Mouse (Mus musculus) liver, adult 2 months (tissue): ENCODE results near the gene Atp6v1g2. TPM values are rescaled to one million over a fixed set of nuclear protein-coding genes. Genes with fewer than 3 reads are reported as not detected.

Experiments used
- DNase-seq: peaks from one replicate; pipeline ENCODE4 v3.0.0-alpha.2; 2011; ENCODE audit warnings: low read depth, low spot score; ENCODE audit errors: extremely low read depth
- H3K27ac ChIP-seq: fragments of 200-500 bp; replicated peaks from 2 replicates; pipeline ENCODE4 v1.5.1; 2012; ENCODE audit warnings: low read depth, mild to moderate bottlenecking, control low read depth, inconsistent platforms, low read length; ENCODE audit not compliant: insufficient read depth
- H3K27me3 ChIP-seq: fragments of 200-500 bp; 2 replicates; pipeline ENCODE4 v1.6.1; 2012; ENCODE audit warnings: mild to moderate bottlenecking, moderate library complexity, low read length, inconsistent platforms; ENCODE audit not compliant: control insufficient read depth, insufficient read depth
- H3K36me3 ChIP-seq: fragments of 200-500 bp; 2 replicates; pipeline ENCODE4 v1.6.1; 2012; ENCODE audit warnings: low read length, inconsistent platforms; ENCODE audit not compliant: control insufficient read depth, insufficient read depth
- H3K4me1 ChIP-seq: fragments of 200-500 bp; 2 replicates; pipeline ENCODE4 v1.6.1; 2011; ENCODE audit warnings: low read length; ENCODE audit not compliant: control insufficient read depth, insufficient read depth
- H3K4me3 ChIP-seq: fragments of 200-500 bp; 2 replicates; pipeline ENCODE4 v1.5.1; 2011; ENCODE audit warnings: low read depth, mild to moderate bottlenecking, control low read depth, low read length, moderate library complexity; ENCODE audit not compliant: insufficient read depth
- H3K79me2 ChIP-seq: fragments of 200-500 bp; 2 replicates; pipeline ENCODE4 v1.6.1; 2012; ENCODE audit warnings: inconsistent platforms, mild to moderate bottlenecking, low read length, moderate library complexity; ENCODE audit not compliant: control insufficient read depth, insufficient read depth
- H3K9ac ChIP-seq: fragments of 200-500 bp; 2 replicates; pipeline ENCODE4 v1.6.1; 2012; ENCODE audit warnings: low read depth, mild to moderate bottlenecking, control low read depth, inconsistent platforms, low read length
- CTCF ChIP-seq: fragments of 200-500 bp; IDR thresholded peaks from 2 replicates; pipeline ENCODE4 v1.5.1; 2011; ENCODE audit warnings: low read depth, low read length, control low read depth
- POLR2A ChIP-seq: fragments of 200-500 bp; IDR thresholded peaks from 2 replicates; pipeline ENCODE4 v1.6.1; 2011; ENCODE audit warnings: low read length, control low read depth; ENCODE audit not compliant: insufficient read depth; ENCODE audit errors: extremely low read depth
- WGBS: fragments of 180-500 bp; shearing (Covaris S2); methylation state at CpG from one replicate; pipeline ENCODE4 v1.1.7; 2018; 5-methylcytosine and 5-hydroxymethylcytosine counted together
- polyA plus RNA-seq: library from polyadenylated mRNA; depleted of rRNA; stranded (reverse); fragments of >200 nt; gene quantifications from 2 replicates; pipeline ENCODE4 v1.2.3, GENCODE M21; 2012
- total RNA-seq: library from RNA; depleted of rRNA; stranded (reverse); fragments of >200 nt; gene quantifications from 2 replicates; pipeline ENCODE4 v1.2.3, GENCODE M21; 2014

Gene Atp6v1g2
- total and polyA plus RNA-seq, 2 experiments = 0.28 to 1.6 TPM

GRCm38 (mm10) chr17:35205380-35205769, 28.1 kb upstream of the Atp6v1g2 start:
- H3K27me3 ChIP-seq = no peaks in the 10 kb centered on the region
- no peak for TF ChIP-seq POLR2A
- no peak for TF ChIP-seq CTCF
- no peak for DNase-seq

GRCm38 (mm10) chr17:35209785-35210535, 23.5 kb upstream of the Atp6v1g2 start:
- no peak for DNase-seq
- Histone ChIP-seq H3K9ac (no peak overlapping the region), H3K27me3 (no peaks in the 10 kb centered on the region), H3K36me3 (no peaks in the 10 kb centered on the region), H3K4me3 (no peak overlapping the region), H3K27ac (peak overlapping the region; percentile 4; the same call in 1 of the 2 replicates), H3K79me2 (no peaks in the 10 kb centered on the region), H3K4me1 (no peaks in the 10 kb centered on the region)
- WGBS = 68% methylated on average over 12 of the region's 12 CpGs
- no peak for TF ChIP-seq CTCF
- no peak for TF ChIP-seq POLR2A

More at GRCm38 (mm10) chr17:35205380-35205769, 28.1 kb upstream of the Atp6v1g2 start:
- H3K27ac ChIP-seq = no peak overlapping the region
- no peak overlapping the region for H3K9ac ChIP-seq
- WGBS = 76% methylated on average over 10 of the region's 10 CpGs
- H3K79me2 ChIP-seq = no peaks in the 10 kb centered on the region
- H3K36me3 ChIP-seq = no peaks in the 10 kb centered on the region
- no peak overlapping the region for H3K4me3 ChIP-seq
- H3K4me1 ChIP-seq = no peaks in the 10 kb centered on the region

DNA sequence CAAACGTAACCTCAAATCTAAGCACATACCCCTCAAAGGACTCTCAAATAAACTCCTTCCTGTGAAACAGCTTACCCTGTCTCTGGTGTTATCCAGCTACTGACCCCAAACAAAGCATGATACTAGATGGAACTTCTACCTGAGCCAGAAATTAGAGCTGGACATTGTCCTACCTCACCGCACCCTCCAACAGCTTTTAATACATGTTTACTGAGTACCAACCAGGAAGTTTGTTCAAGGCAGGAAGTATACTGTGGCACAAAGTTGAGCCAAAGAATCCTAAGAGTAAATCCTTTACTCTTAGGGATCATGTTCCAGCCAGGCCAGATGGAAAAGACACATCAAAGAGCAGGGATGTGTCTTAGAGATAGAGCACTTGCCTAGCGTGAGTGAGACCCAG, 22.9 kb upstream of the Atp6v1g2 start:
- WGBS = 58% methylated on average over 3 of the region's 3 CpGs
- no peak for DNase-seq
- TF ChIP-seq POLR2A (no peak), CTCF (no peak)
- H3K9ac ChIP-seq = no peak overlapping the region
- no peak overlapping the region for H3K4me3 ChIP-seq
- no peaks in the 10 kb centered on the region for H3K27me3 ChIP-seq
- no peaks in the 10 kb centered on the region for H3K4me1 ChIP-seq
- H3K27ac ChIP-seq = no peak overlapping the region
- no peaks in the 10 kb centered on the region for H3K36me3 ChIP-seq
- no peaks in the 10 kb centered on the region for H3K79me2 ChIP-seq

DNA sequence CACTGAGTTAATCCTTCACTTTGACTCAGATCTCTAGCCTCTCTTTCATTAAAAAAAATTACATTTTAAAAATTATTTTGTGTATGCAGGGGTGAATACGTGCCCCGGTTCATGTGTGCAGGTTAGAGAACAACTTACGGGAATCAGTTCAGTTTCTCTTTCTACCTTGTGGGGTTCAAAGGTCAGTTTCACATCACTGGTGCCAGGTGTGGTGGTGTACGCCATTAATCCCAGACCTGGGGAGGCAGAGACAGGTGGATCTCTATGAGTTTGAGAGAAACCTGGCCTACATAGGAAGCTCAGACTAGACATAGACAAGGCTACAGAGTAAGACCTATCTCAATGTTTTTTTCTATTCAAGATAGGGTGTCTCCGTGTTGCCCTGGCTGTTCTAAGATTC, 20.4 kb upstream of the Atp6v1g2 start:
- H3K79me2 ChIP-seq = no peaks in the 10 kb centered on the region
- H3K36me3 ChIP-seq = no peaks in the 10 kb centered on the region
- no peaks in the 10 kb centered on the region for H3K4me1 ChIP-seq
- H3K4me3 ChIP-seq = no peak overlapping the region
- WGBS = 32% methylated on average over 5 of the region's 5 CpGs
- H3K9ac ChIP-seq = no peak overlapping the region
- TF ChIP-seq CTCF = no peak
- TF ChIP-seq POLR2A = no peak
- peak; percentile 52 for DNase-seq
- H3K27me3 ChIP-seq = no peaks in the 10 kb centered on the region
- no peak overlapping the region for H3K27ac ChIP-seq

GRCm38 (mm10) chr17:35218516-35219193, 14.8 kb upstream of the Atp6v1g2 start:
- no peak for DNase-seq
- H3K4me1 ChIP-seq = peaks cover 6% of the 10 kb centered on the region
- H3K27me3 ChIP-seq = no peaks in the 10 kb centered on the region
- H3K9ac ChIP-seq = no peak overlapping the region
- H3K36me3 ChIP-seq = no peaks in the 10 kb centered on the region
- no peak for TF ChIP-seq POLR2A
- TF ChIP-seq CTCF = no peak
- H3K4me3 ChIP-seq = no peak overlapping the region
- 73% methylated on average over 18 of the region's 18 CpGs for WGBS
- H3K79me2 ChIP-seq = no peaks in the 10 kb centered on the region
- H3K27ac ChIP-seq = peak overlapping the region; percentile 68

DNA sequence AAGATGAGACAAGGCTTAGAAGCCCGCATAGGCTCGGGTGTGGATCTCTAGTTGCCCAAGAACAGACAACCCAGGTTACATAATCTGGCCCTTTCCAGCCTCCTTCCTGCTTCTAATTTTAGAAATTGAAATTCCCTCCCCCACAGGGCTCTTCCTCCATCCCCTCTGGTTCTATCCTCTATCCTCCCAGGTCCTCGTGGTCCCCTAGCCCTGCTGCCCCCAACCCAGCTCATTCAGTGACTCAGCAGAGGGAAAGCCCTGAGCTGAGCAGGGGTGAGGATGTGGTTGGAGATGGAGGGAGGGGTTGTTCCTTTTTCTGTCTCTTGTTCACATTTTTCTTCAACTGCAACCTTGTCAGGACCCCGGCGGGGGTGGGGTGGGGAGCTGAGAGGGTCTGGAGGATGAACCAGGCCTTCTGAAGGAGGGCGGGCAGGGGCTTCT, 13.8 kb upstream of the Atp6v1g2 start:
- DNase-seq = no peak
- Histone ChIP-seq H3K79me2 (no peaks in the 10 kb centered on the region), H3K4me1 (peaks cover 6% of the 10 kb centered on the region), H3K27ac (peak overlapping the region; percentile 68), H3K4me3 (no peak overlapping the region), H3K27me3 (no peaks in the 10 kb centered on the region), H3K9ac (no peak overlapping the region), H3K36me3 (no peaks in the 10 kb centered on the region)
- WGBS = 65% methylated on average over 6 of the region's 6 CpGs
- TF ChIP-seq POLR2A (no peak), CTCF (no peak)
